ENCODE assay signal across 7 mouse cellular contexts in the genomic region with DNA sequence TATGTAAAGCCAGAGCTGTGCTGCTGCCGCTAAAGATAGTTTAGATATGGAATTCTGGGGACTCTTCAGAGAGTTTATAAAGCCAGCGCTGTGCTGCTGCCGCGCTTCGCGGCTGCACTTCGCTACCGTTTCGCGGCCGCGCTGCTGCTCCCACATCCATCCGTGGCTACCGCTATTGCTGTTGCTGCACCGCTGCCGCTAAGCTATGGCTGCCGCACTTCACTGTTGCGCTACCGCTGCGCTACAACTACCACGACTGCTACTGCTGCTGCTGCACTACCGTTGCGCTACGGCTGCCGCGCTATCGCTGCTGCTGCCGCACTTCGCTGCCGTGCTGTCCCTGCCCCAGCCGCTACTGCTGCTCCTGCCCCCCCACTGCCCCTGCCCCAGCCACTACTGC. TPM values are rescaled to one million over a fixed set of nuclear protein-coding genes. Genes with fewer than 3 reads are reported as not detected.
DNase-seq lines count a peak whose midpoint lies in the region; ATAC-seq and TF ChIP-seq lines count a peak whose summit lies in the region.

No protein-coding gene starts in this region.

- no peaks in the 10 kb centered on the region for H3K36me3 ChIP-seq in lung, embryonic 14.5 days (ENCODE audit: insufficient read depth)
- no peaks in the 10 kb centered on the region for H3K36me3 ChIP-seq in embryonic facial prominence, embryonic 12.5 days
- H3K36me3 ChIP-seq in hindbrain, embryonic 15.5 days, result no peaks in the 10 kb centered on the region
- no peaks in the 10 kb centered on the region for H3K36me3 ChIP-seq in neural tube, embryonic 15.5 days

- intact Hi-C loops in gastrocnemius, adult 2 months (cut with DNase I), result no loop called here

- no peak overlapping the region for H3K9ac ChIP-seq in lung, embryonic 14.5 days
- H3K9ac ChIP-seq in embryonic facial prominence, embryonic 12.5 days, result no peak overlapping the region
- H3K9ac ChIP-seq in hindbrain, embryonic 15.5 days, result no peak overlapping the region
- no peak overlapping the region for H3K9ac ChIP-seq in neural tube, embryonic 15.5 days (replicated peaks)

- no peaks in the 10 kb centered on the region; the same call in 1 of the 2 replicates for H3K4me1 ChIP-seq in lung, embryonic 14.5 days (ENCODE audit: insufficient read depth)
- no peaks in the 10 kb centered on the region for H3K4me1 ChIP-seq in embryonic facial prominence, embryonic 12.5 days
- H3K4me1 ChIP-seq in hindbrain, embryonic 15.5 days (replicated peaks), result no peaks in the 10 kb centered on the region
- peaks cover 4% of the 10 kb centered on the region; the same call in 1 of the 2 replicates for H3K4me1 ChIP-seq in neural tube, embryonic 15.5 days

- DNase-seq in lung, embryonic 14.5 days, result peak; percentile 52
- DNase-seq in lung, adult 18-20 months, result no peak
- no peak for DNase-seq in gastrocnemius, adult 2 months

- H3K27me3 ChIP-seq in lung, embryonic 14.5 days (ENCODE audit: insufficient read depth, low read length), result peaks cover 56% of the 10 kb centered on the region
- H3K27me3 ChIP-seq in embryonic facial prominence, embryonic 12.5 days, result peaks cover 30% of the 10 kb centered on the region
- H3K27me3 ChIP-seq in hindbrain, embryonic 15.5 days, result peaks cover 28% of the 10 kb centered on the region
- H3K27me3 ChIP-seq in neural tube, embryonic 15.5 days (replicated peaks), result peaks cover 27% of the 10 kb centered on the region

- TF ChIP-seq CTCF in lung, embryonic 14.5 days (IDR thresholded peaks at IDR 0.05; ENCODE audit: low read depth), result no peak
- no peak for TF ChIP-seq CTCF in gastrocnemius, adult 2 months (IDR thresholded peaks at IDR 0.05)

- WGBS in lung, embryonic 14.5 days, result 50% methylated on average over 31 of the region's 31 CpGs
- WGBS in embryonic facial prominence, embryonic 12.5 days, result 53% methylated on average over 31 of the region's 31 CpGs
- 67% methylated on average over 31 of the region's 31 CpGs for WGBS in hindbrain, embryonic 15.5 days
- WGBS in neural tube, embryonic 15.5 days, result 61% methylated on average over 31 of the region's 31 CpGs

- ATAC-seq in lung, embryonic 14.5 days (ENCODE audit: insufficient read depth), result peak; percentile 38; the same call in 1 of the 2 replicates
- ATAC-seq in embryonic facial prominence, embryonic 12.5 days (ENCODE audit: insufficient number of reproducible peaks, insufficient read depth, low FRiP score, low TSS enrichment), result no peak
- ATAC-seq in hindbrain, embryonic 15.5 days (ENCODE audit: low FRiP score, low read depth), result peak; percentile 51; the same call in 1 of the 2 replicates
- peak; percentile 55 for ATAC-seq in neural tube, embryonic 15.5 days (ENCODE audit: low FRiP score)
- ATAC-seq in inflammation-experienced regulatory T-cells, adult 6 months, result no peak

- H3K4me3 ChIP-seq in lung, embryonic 14.5 days (ENCODE audit: low read depth, low read length), result no peak overlapping the region
- H3K4me3 ChIP-seq in embryonic facial prominence, embryonic 12.5 days, result 0 out of 2 replicates have a peak overlapping the region, but pooled peaks have one; percentile 16
- H3K4me3 ChIP-seq in hindbrain, embryonic 15.5 days, result no peak overlapping the region
- peak overlapping the region; percentile 12; the same call in 1 of the 2 replicates for H3K4me3 ChIP-seq in neural tube, embryonic 15.5 days (replicated peaks)
- H3K4me3 ChIP-seq in gastrocnemius, adult 2 months, result no peak overlapping the region

- H3K4me2 ChIP-seq in lung, embryonic 14.5 days, result peak overlapping the region; percentile 29; the same call in 1 of the 2 replicates
- H3K4me2 ChIP-seq in embryonic facial prominence, embryonic 12.5 days (replicated peaks), result peak overlapping the region; percentile 36
- peak overlapping the region; percentile 31 for H3K4me2 ChIP-seq in hindbrain, embryonic 15.5 days
- peak overlapping the region; percentile 34 for H3K4me2 ChIP-seq in neural tube, embryonic 15.5 days

- H3K9me3 ChIP-seq in lung, embryonic 14.5 days (ENCODE audit: low read depth, low read length), result peaks cover 6% of the 10 kb centered on the region; the same call in 1 of the 2 replicates
- H3K9me3 ChIP-seq in embryonic facial prominence, embryonic 12.5 days, result peaks cover 16% of the 10 kb centered on the region
- H3K9me3 ChIP-seq in hindbrain, embryonic 15.5 days, result peaks cover 4% of the 10 kb centered on the region; the same call in 1 of the 2 replicates
- H3K9me3 ChIP-seq in neural tube, embryonic 15.5 days (replicated peaks), result no peaks in the 10 kb centered on the region

- H3K27ac ChIP-seq in lung, embryonic 14.5 days (ENCODE audit: low read depth), result no peak overlapping the region
- no peak overlapping the region for H3K27ac ChIP-seq in embryonic facial prominence, embryonic 12.5 days
- H3K27ac ChIP-seq in hindbrain, embryonic 15.5 days (replicated peaks), result no peak overlapping the region
- H3K27ac ChIP-seq in neural tube, embryonic 15.5 days (replicated peaks), result no peak overlapping the region
- no peak overlapping the region for H3K27ac ChIP-seq in gastrocnemius, adult 2 months

RNA-seq across cellular contexts. Expression of gene Rasgrf1, which starts 30.1 kb away (rescaled TPM):
- polyA plus RNA-seq in lung, embryonic 14.5 days (2014; fragmentation: Nextera tagmentation; extraction: Ambion mirVana), result 0.46 and 0.53 TPM in 2 replicates
- 0.15 and 0.20 TPM in 2 replicates for polyA plus RNA-seq in embryonic facial prominence, embryonic 12.5 days (2016; fragmentation: Nextera tagmentation; extraction: Ambion mirVana)
- 12.5 and 13.5 TPM in 2 replicates for polyA plus RNA-seq in hindbrain, embryonic 15.5 days (2015; fragmentation: Nextera tagmentation; extraction: Ambion mirVana)
- 17.3 and 17.6 TPM in 2 replicates for polyA plus RNA-seq in neural tube, embryonic 15.5 days (2015; fragmentation: Nextera tagmentation; extraction: Ambion mirVana)
- total RNA-seq in gastrocnemius, adult 2 months (2021), result not detected
- polyA plus RNA-seq in inflammation-experienced regulatory T-cells, adult 6 months (2017; shearing (Covaris generic)), result under 1 TPM in 2 of 3 experiments, not detected in 1; 0.30 to 0.47 TPM

Comparison
In these comparisons a context has a peak if more than half of its experiments do, and no peak if none do; other contexts are left out.
1. ATAC-seq: peak in lung, embryonic 14.5 days (single experiment), hindbrain, embryonic 15.5 days (single experiment) and neural tube, embryonic 15.5 days (single experiment); none in embryonic facial prominence, embryonic 12.5 days (single experiment) and inflammation-experienced regulatory T-cells, adult 6 months (single experiment).
2. H3K4me3 ChIP-seq: peak in embryonic facial prominence, embryonic 12.5 days (single experiment) and neural tube, embryonic 15.5 days (single experiment); none in lung, embryonic 14.5 days (single experiment), hindbrain, embryonic 15.5 days (single experiment) and gastrocnemius, adult 2 months (single experiment).
3. Peak in every context shown above with its lines, with median percentiles within 50 percentile points of each other: H3K4me2 ChIP-seq.